Mouse (Mus musculus) midbrain, embryonic 13.5 days (tissue): ENCODE measurements at regions not wholly inside any gene's neighbourhood (a gene's known extent, or its start where the extent isn't known, plus 50 kb on each side); places are given as distances from the start of the nearest gene placed in this dataset.
"Not testable (repeated sequence)": the region's sequence is repeated elsewhere in the genome, so short reads cannot be mapped to it uniquely, and the experiment has no call there.

ENCODE experiments used
- ATAC-seq: fragments of 200-750 bp; cut with Nextera tagmentation; 2 replicates; pipeline ENCODE4 v1.8.0; 2017; ENCODE audit warnings: mild to moderate bottlenecking, moderate TSS enrichment, moderate library complexity
- H3K27ac ChIP-seq: fragments of 300-500 bp; sonication (generic); 2 replicates; pipeline ENCODE4 v1.5.1; 2015; ENCODE audit warnings: inconsistent platforms, mild to moderate bottlenecking, moderate library complexity
- H3K27me3 ChIP-seq: fragments of 300-500 bp; sonication (generic); 2 replicates; pipeline ENCODE4 v1.6.1; 2015; ENCODE audit warnings: mild to moderate bottlenecking, inconsistent platforms
- H3K36me3 ChIP-seq: fragments of 300-500 bp; sonication (generic); 2 replicates; pipeline ENCODE4 v1.6.1; 2015; ENCODE audit warnings: mild to moderate bottlenecking, inconsistent platforms
- H3K4me1 ChIP-seq: fragments of 300-500 bp; sonication (generic); replicated peaks from 2 replicates; pipeline ENCODE4 v1.6.1; 2015; ENCODE audit warnings: inconsistent platforms
- H3K4me2 ChIP-seq: fragments of 300-500 bp; sonication (generic); replicated peaks from 2 replicates; pipeline ENCODE4 v1.6.1; 2015; ENCODE audit warnings: moderate library complexity, mild to moderate bottlenecking, inconsistent platforms
- H3K4me3 ChIP-seq: fragments of 300-500 bp; sonication (generic); replicated peaks from 2 replicates; pipeline ENCODE4 v1.5.1; 2015; ENCODE audit warnings: mild to moderate bottlenecking, inconsistent platforms
- H3K9ac ChIP-seq: fragments of 300-500 bp; sonication (generic); replicated peaks from 2 replicates; pipeline ENCODE4 v1.6.1; 2015; ENCODE audit warnings: mild to moderate bottlenecking, inconsistent platforms
- H3K9me3 ChIP-seq: fragments of 300-500 bp; sonication (generic); 2 replicates; pipeline ENCODE4 v1.6.1; 2016; ENCODE audit warnings: mild to moderate bottlenecking, inconsistent platforms
- WGBS: fragments of 180-500 bp; shearing (Covaris S2); methylation state at CpG from one replicate; pipeline ENCODE4 v1.1.7; 2015; 5-methylcytosine and 5-hydroxymethylcytosine counted together

DNA sequence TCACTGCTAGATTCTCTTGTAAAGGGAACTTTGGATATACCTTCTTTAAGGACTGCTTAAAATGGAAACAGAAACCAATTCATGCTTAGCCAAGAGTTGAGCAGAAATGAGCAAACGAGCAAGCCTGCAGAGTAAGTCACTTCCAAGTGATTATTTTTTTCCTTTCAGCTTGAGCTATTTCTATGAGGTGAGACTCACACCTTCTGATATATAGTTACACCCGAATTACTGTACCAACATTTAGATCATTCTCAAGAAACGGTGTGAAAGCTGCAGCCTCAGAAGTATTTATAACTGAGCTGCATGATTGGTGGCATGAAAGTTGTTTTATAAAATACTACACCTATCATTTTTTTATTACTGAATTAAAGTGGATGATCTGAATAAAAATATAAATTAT is 771.9 kb upstream of the 4930452B06Rik start:
- no peaks in the 10 kb centered on the region for H3K4me1 ChIP-seq
- ATAC-seq = no peak
- H3K27ac ChIP-seq = no peak overlapping the region
- H3K27me3 ChIP-seq = no peaks in the 10 kb centered on the region
- no peak overlapping the region for H3K4me3 ChIP-seq
- no peaks in the 10 kb centered on the region for H3K36me3 ChIP-seq
- H3K9ac ChIP-seq = no peak overlapping the region
- H3K4me2 ChIP-seq = no peak overlapping the region
- WGBS = 75% methylated on average over 3 of the region's 3 CpGs
- no peaks in the 10 kb centered on the region for H3K9me3 ChIP-seq

DNA sequence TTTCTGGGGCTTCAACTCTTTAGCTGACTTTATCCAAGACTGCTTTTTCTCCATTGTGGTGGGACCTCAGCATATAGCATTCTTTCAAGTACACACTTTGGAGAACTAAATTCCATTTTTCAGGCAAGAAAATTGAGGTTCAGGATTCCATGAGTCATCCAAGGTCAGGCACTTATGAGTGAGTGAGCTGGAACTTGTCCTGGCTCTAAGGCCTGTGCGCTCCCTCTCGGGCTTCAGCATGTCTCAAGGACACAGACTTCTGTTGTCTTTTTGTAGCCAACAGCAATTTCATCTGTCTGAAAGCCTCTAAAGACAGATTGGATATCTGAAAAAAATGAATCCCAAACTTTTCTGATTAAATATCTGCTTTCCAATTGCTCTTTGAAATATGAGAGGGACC is 769.1 kb upstream of the 4930452B06Rik start:
- no peak overlapping the region for H3K4me2 ChIP-seq
- 92% methylated on average over 2 of the region's 2 CpGs for WGBS
- H3K4me1 ChIP-seq = no peaks in the 10 kb centered on the region
- H3K36me3 ChIP-seq = no peaks in the 10 kb centered on the region
- no peak for ATAC-seq
- H3K9me3 ChIP-seq = no peaks in the 10 kb centered on the region
- H3K27me3 ChIP-seq = no peaks in the 10 kb centered on the region
- no peak overlapping the region for H3K9ac ChIP-seq
- no peak overlapping the region for H3K4me3 ChIP-seq
- no peak overlapping the region for H3K27ac ChIP-seq

- ATAC-seq = no peak
- no peak overlapping the region for H3K9ac ChIP-seq
- no peak overlapping the region for H3K4me2 ChIP-seq
- no peaks in the 10 kb centered on the region for H3K27me3 ChIP-seq
- 69% methylated on average over 1 of the region's 1 CpGs for WGBS
- no peaks in the 10 kb centered on the region for H3K36me3 ChIP-seq
- no peaks in the 10 kb centered on the region for H3K9me3 ChIP-seq
- no peak overlapping the region for H3K4me3 ChIP-seq
- H3K27ac ChIP-seq = no peak overlapping the region
- no peaks in the 10 kb centered on the region for H3K4me1 ChIP-seq
Observed at GRCm38 (mm10) chr14:9433081-9433590, 767.1 kb upstream of the 4930452B06Rik start.

GRCm38 (mm10) chr14:9431798-9432197 is 765.8 kb upstream of the 4930452B06Rik start:
- H3K9me3 ChIP-seq = no peaks in the 10 kb centered on the region
- H3K9ac ChIP-seq = no peak overlapping the region
- no peaks in the 10 kb centered on the region for H3K4me1 ChIP-seq
- 75% methylated on average over 2 of the region's 2 CpGs for WGBS
- H3K4me2 ChIP-seq = no peak overlapping the region
- no peaks in the 10 kb centered on the region for H3K36me3 ChIP-seq
- no peak overlapping the region for H3K4me3 ChIP-seq
- H3K27me3 ChIP-seq = no peaks in the 10 kb centered on the region
- H3K27ac ChIP-seq = no peak overlapping the region
- ATAC-seq = no peak

- no peak overlapping the region for H3K27ac ChIP-seq
- H3K4me3 ChIP-seq = no peak overlapping the region
- ATAC-seq = no peak
- H3K9me3 ChIP-seq = no peaks in the 10 kb centered on the region
- H3K27me3 ChIP-seq = no peaks in the 10 kb centered on the region
- WGBS = 68% methylated on average over 4 of the region's 4 CpGs
- no peaks in the 10 kb centered on the region for H3K36me3 ChIP-seq
- no peak overlapping the region for H3K4me2 ChIP-seq
- H3K9ac ChIP-seq = no peak overlapping the region
- no peaks in the 10 kb centered on the region for H3K4me1 ChIP-seq
Observed at GRCm38 (mm10) chr14:9411822-9412403, 745.9 kb upstream of the 4930452B06Rik start.

DNA sequence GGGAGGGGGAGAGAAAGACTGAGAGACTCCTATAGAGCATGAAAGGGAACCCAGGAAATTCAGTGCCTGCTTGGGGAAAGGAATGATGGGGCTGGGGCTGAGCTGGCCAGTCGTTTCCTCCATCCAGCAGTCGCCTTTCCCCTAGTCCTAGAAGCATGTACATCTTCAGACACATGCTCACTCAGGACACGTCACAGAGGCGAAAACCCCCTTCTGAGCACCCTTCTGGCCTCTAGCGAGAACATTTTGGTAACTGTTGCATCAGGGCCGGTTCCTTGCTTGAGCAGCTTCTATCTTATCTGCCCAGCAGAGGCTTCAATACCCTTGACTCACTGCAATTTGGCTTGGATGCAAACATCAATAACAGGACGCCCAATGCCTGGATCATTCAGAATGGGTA is 737.6 kb upstream of the 4930452B06Rik start:
- Histone ChIP-seq H3K27me3 (no peaks in the 10 kb centered on the region), H3K4me1 (no peaks in the 10 kb centered on the region), H3K9ac (no peak overlapping the region), H3K9me3 (no peaks in the 10 kb centered on the region), H3K27ac (no peak overlapping the region), H3K4me3 (no peak overlapping the region), H3K4me2 (no peak overlapping the region), H3K36me3 (no peaks in the 10 kb centered on the region)
- 80% methylated on average over 7 of the region's 7 CpGs for WGBS
- no peak for ATAC-seq

DNA sequence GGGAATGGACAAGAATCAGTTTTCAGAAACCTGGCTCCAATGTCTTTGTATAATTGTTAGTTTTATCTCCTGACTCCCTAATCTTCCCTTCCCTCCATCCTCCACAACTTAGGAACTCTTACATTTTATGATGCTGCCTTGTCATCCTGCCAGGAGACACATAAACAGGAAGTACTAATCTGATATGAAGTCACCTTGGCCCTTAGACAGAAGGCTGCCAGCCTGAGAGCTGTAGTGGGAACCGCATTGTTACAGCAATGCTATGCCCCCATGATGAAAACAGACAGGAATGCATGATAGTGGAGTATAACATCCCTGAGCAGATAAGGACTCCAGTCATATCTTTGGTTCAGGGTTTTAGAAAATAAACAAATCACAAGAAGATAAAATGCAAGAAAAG is 734.8 kb upstream of the 4930452B06Rik start:
- Histone ChIP-seq H3K9me3 (no peaks in the 10 kb centered on the region), H3K4me3 (no peak overlapping the region), H3K27me3 (no peaks in the 10 kb centered on the region), H3K36me3 (no peaks in the 10 kb centered on the region), H3K4me1 (no peaks in the 10 kb centered on the region), H3K9ac (no peak overlapping the region), H3K27ac (no peak overlapping the region), H3K4me2 (no peak overlapping the region)
- WGBS = 85% methylated on average over 1 of the region's 1 CpGs
- ATAC-seq = no peak

DNA sequence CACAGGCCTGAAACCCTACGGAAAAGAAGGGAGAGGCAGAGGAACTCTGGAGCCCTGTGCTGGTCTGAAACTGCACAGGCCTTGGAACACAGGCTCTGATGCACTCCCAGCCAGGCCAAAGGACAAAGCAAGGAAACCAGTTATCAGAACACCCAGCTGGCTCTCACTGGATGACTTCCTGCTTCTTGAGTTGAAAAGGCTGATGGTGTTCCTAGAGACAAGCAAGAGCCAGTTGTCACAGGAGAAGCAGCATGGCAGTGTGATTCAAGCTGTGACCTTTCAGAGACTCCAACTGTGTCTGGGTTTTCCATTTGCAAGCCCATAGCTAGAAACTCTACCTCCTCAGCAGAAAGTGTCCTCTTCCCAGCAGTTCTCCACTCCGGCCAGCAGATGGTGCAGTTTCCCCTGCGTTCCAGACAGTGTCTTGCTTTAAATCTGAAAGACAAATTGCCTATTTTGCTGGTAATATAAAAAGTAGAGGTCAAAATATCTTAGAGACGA is 727.3 kb upstream of the 4930452B06Rik start:
- Histone ChIP-seq H3K4me3 (no peak overlapping the region), H3K27ac (no peak overlapping the region), H3K36me3 (no peaks in the 10 kb centered on the region), H3K4me1 (no peaks in the 10 kb centered on the region), H3K27me3 (no peaks in the 10 kb centered on the region), H3K9me3 (no peaks in the 10 kb centered on the region), H3K9ac (no peak overlapping the region), H3K4me2 (no peak overlapping the region)
- ATAC-seq = peak; percentile 58
- 20% methylated on average over 4 of the region's 4 CpGs for WGBS

GRCm38 (mm10) chr14:9389878-9390536 is 724.0 kb upstream of the 4930452B06Rik start:
- H3K36me3 ChIP-seq, H3K4me1 ChIP-seq, H3K27ac ChIP-seq, H3K9me3 ChIP-seq, H3K9ac ChIP-seq, H3K4me2 ChIP-seq, H3K4me3 ChIP-seq, ATAC-seq, H3K27me3 ChIP-seq: not testable (repeated sequence)
- WGBS = 97% methylated on average over 5 of the region's 5 CpGs

DNA sequence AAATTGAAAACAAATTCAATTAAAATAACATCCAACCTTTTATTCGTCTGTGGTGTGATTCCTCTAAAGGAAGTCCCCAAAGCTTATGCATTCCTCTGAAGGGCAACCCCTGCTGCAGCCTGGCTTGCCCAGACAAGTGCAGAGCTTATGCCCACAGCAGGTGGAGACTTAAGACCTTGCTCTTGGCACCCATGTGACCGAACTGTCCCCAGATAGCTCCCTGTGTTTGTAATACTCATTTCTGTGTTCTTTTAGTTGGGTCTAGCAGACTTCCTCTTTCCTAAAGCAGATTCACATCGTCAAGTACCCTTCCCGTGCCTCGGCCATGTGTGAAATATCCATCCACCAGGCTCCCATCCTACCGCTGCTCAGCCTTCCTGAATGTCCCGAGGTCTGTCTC is 723.1 kb upstream of the 4930452B06Rik start:
- no peaks in the 10 kb centered on the region for H3K9me3 ChIP-seq
- no peaks in the 10 kb centered on the region for H3K4me1 ChIP-seq
- 72% methylated on average over 7 of the region's 7 CpGs for WGBS
- H3K36me3 ChIP-seq = no peaks in the 10 kb centered on the region
- H3K27ac ChIP-seq = no peak overlapping the region
- ATAC-seq = no peak
- H3K4me2 ChIP-seq = no peak overlapping the region
- no peaks in the 10 kb centered on the region for H3K27me3 ChIP-seq
- no peak overlapping the region for H3K4me3 ChIP-seq
- H3K9ac ChIP-seq = no peak overlapping the region
